Mouse (Mus musculus) erythroblast, embryonic 14.5 days (primary cell): ENCODE measurements around the gene Heatr5b. TPM values are rescaled to one million over a fixed set of nuclear protein-coding genes. Genes with fewer than 3 reads are reported as not detected.
"Not testable (repeated sequence)": the region's sequence is repeated elsewhere in the genome, so short reads cannot be mapped to it uniquely, and the experiment has no call there.

Experiments used
- H3K27me3 ChIP-seq: 2 replicates; pipeline ENCODE4 v1.6.1; 2012; ENCODE audit warnings: inconsistent platforms; ENCODE audit not compliant: control insufficient read depth
- H3K36me3 ChIP-seq: 2 replicates; pipeline ENCODE4 v1.6.1; 2012; ENCODE audit warnings: mild to moderate bottlenecking, inconsistent platforms; ENCODE audit not compliant: control insufficient read depth
- H3K4me1 ChIP-seq: 2 replicates; pipeline ENCODE4 v1.6.1; 2012; ENCODE audit warnings: inconsistent platforms; ENCODE audit not compliant: control insufficient read depth
- H3K4me3 ChIP-seq: replicated peaks from 2 replicates; pipeline ENCODE3; 2012; ENCODE audit warnings: moderate library complexity, mild to moderate bottlenecking, inconsistent platforms
- H3K9me3 ChIP-seq: 2 replicates; pipeline ENCODE4 v1.6.1; 2012; ENCODE audit warnings: low read length, inconsistent platforms, mixed read lengths; ENCODE audit not compliant: control insufficient read depth
- GATA1 ChIP-seq: IDR thresholded peaks from 2 replicates; pipeline ENCODE4 v1.6.1; 2012; ENCODE audit warnings: low read length, inconsistent platforms, mixed read lengths
- TAL1 ChIP-seq: IDR thresholded peaks from 3 replicates; pipeline ENCODE4 v1.6.1; 2012; ENCODE audit warnings: low read length, inconsistent platforms, mixed read lengths
- polyA plus RNA-seq: library from polyadenylated mRNA; stranded (reverse); fragments of >175 nt; gene quantifications from 2 replicates; pipeline ENCODE4 v1.2.3, GENCODE M21; 2012

Heatr5b gene
- polyA plus RNA-seq, 1 experiment: 0.01 TPM

DNA sequence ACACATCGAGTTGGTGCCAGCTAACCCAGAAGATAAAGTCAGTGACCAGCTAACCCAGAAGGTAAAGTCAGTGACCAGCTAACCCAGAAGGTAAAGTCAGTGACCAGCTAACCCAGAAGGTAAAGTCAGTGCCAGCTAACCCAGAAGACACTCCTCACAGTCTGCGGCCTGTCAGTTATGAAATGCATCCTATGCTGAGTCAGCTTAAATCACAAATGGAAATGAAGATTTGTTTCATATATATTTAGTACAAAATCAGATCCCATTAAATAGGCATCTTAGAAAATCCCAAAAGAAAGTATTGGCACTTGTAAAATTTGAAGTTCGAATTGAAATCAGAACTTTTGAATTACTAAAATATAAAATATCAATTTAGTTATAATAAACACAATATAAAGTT is 25.6 kb downstream of the Heatr5b start:
- H3K9me3 ChIP-seq: no peaks in the 10 kb centered on the region
- H3K36me3 ChIP-seq: peaks cover 28% of the 10 kb centered on the region
- no peaks in the 10 kb centered on the region for H3K4me1 ChIP-seq
- TF ChIP-seq TAL1 (no peak), GATA1 (no peak)
- H3K27me3 ChIP-seq: no peaks in the 10 kb centered on the region
- no peak overlapping the region for H3K4me3 ChIP-seq

DNA sequence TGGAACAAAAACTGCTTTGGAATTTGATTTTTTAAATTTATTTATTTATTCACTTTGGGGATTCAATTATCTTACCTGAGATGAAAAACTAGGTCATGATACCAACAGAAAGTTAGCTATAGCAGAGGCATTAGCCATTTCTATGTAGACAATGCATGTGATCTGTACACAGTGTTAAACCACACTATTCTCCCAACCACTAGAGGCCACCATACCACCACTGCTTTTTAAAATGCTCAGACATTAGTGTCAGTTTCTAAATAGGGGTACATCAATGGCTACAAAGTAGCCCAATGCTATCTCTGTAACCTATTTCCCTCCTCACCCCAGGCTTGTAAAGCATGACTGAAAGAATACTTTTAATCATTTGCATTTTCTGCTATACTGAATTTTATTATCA is 26.1 kb downstream of the Heatr5b start:
- no peak for TF ChIP-seq TAL1
- no peak for TF ChIP-seq GATA1
- no peaks in the 10 kb centered on the region for H3K27me3 ChIP-seq
- no peak overlapping the region for H3K4me3 ChIP-seq
- no peaks in the 10 kb centered on the region for H3K4me1 ChIP-seq
- no peaks in the 10 kb centered on the region for H3K9me3 ChIP-seq
- H3K36me3 ChIP-seq: peaks cover 27% of the 10 kb centered on the region

DNA sequence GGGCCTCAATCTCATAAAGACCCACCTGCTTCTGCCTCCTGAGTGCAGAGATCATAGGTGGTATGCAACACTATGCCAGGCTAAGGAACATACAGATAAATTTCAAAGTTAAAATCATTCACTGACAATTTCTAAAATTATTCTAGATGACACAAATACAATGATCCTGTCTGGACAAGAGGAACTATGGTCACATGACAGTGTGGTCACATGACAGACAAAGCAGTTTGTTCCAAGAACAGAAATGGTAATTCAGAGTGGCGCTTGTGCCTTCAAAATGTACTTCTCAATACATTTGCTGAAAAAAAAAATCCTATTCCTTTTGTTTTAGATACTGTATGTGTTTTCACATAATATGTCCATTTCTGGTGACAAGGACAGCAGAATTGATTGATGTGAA is 37.9 kb downstream of the Heatr5b start:
- no peaks in the 10 kb centered on the region for H3K27me3 ChIP-seq
- no peak overlapping the region for H3K4me3 ChIP-seq
- H3K4me1 ChIP-seq: no peaks in the 10 kb centered on the region
- H3K36me3 ChIP-seq: peaks cover 28% of the 10 kb centered on the region
- TF ChIP-seq TAL1: no peak
- no peak for TF ChIP-seq GATA1
- no peaks in the 10 kb centered on the region for H3K9me3 ChIP-seq

DNA sequence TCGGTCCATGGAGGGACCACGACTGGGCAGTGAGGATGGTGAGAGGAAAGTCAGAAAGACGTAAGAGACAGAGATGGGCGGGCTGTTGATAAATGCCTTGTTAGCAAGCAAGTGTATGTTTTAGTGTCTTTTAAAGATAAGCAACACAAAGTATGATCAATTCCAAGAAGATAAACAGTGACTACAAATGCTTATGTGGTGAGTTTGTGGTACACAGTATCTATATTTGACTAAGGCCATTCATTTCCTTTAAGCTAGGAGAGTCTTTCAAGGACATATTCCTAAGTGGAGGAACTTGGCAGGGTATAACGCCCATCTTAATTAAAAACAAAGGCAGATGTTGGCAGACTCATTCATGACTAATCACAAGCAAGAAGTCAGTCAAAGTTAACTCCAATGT is 40.8 kb downstream of the Heatr5b start:
- no peak for TF ChIP-seq TAL1
- TF ChIP-seq GATA1: no peak
- H3K4me3 ChIP-seq: no peak overlapping the region
- peaks cover 22% of the 10 kb centered on the region for H3K36me3 ChIP-seq
- H3K4me1 ChIP-seq: no peaks in the 10 kb centered on the region
- H3K27me3 ChIP-seq: no peaks in the 10 kb centered on the region
- H3K9me3 ChIP-seq: no peaks in the 10 kb centered on the region

DNA sequence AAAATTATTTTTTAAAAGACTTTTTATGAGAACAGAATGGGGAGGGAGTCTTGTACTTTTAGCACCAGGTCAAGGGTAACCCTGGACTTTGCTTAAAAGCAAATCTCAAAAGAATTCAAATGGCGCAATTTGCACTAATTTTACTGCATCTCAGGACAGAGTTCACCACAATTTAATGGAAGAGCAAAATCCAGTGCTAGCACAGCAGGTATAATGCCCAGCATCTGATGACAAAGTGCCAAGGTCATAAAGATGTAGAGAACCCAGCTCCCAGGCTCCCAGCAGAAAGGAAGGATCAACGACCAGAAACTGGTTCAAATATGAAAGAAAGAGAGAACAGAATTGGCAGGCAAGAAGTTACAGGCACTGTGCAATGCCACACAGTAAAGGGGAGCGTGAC is 43.0 kb downstream of the Heatr5b start:
- H3K27me3 ChIP-seq: no peaks in the 10 kb centered on the region
- no peak overlapping the region for H3K4me3 ChIP-seq
- H3K36me3 ChIP-seq: peaks cover 21% of the 10 kb centered on the region
- no peaks in the 10 kb centered on the region for H3K9me3 ChIP-seq
- H3K4me1 ChIP-seq: no peaks in the 10 kb centered on the region
- TF ChIP-seq TAL1 (no peak), GATA1 (no peak)

DNA sequence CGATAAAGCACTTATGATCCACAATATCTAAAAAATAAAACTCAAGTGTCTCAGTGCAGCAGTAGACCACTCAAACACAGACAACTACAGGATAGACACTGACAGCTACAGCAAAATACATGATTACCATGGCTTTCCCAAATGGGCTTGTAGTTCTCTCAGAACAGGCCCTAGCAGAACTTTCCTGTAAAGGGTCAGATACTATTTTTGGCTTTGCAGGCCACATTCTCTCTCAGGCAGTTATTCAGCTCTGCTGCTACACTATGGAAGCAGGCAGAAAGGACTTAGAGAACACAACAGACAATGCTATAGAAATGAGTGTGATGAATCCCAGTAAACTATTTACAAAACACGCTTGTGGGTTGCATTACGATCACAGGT is 43.5 kb downstream of the Heatr5b start:
- Histone ChIP-seq H3K4me3 (no peak overlapping the region), H3K9me3 (no peaks in the 10 kb centered on the region), H3K36me3 (peaks cover 21% of the 10 kb centered on the region), H3K27me3 (no peaks in the 10 kb centered on the region), H3K4me1 (no peaks in the 10 kb centered on the region)
- TF ChIP-seq TAL1 (no peak), GATA1 (no peak)

DNA sequence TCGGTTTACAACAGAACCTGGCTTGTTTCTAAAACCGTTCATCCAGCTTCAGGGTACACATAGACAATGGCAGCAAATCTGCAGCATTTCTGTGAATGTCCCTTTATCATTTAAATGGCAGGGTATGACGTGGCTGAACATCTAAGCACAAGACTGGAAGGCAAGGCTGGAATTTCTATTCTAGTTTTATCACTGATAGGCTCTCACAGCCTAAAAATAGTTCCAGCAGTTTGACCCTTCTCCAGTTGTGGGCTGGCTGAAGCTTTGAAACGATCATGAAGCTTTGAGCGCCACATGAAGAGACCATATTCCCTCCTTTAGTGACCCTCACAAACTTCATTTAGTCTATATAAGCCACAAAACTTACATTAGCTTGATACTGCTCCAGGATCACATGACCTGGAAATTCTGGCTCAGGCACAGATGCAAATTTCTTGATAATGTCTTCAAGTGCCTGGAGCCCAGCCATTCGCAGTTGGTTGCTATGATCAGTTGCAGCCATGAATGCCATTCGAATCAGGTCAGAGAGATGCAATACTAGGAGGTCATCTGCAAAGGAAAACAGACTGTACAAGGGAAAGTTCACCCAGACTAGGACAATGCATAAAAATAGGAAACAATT is 44.0 kb downstream of the Heatr5b start:
- H3K27me3 ChIP-seq: no peaks in the 10 kb centered on the region
- H3K36me3 ChIP-seq: peaks cover 18% of the 10 kb centered on the region
- H3K4me3 ChIP-seq: no peak overlapping the region
- TF ChIP-seq TAL1 (no peak), GATA1 (no peak)
- no peaks in the 10 kb centered on the region for H3K4me1 ChIP-seq
- H3K9me3 ChIP-seq: no peaks in the 10 kb centered on the region

DNA sequence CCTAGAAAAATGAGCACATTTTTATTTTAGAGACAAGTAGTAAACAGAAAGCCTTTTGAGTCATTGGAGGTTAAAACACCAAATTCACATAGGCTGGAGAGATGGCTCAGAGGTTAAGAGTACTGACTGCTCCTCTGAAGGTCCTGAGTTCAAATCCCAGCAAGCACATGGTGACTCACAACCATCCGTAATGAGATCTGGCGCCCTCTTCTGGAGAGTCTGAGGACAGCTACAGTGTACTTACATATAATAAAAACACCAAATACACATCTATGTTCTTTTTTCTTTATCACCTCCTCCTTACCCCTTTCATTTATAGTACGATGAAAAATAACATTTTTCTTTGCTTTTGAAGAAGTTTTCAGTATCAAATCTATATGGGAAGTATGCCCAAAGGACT is 46.9 kb downstream of the Heatr5b start:
- H3K27me3 ChIP-seq, H3K4me3 ChIP-seq, H3K9me3 ChIP-seq, H3K36me3 ChIP-seq, H3K4me1 ChIP-seq: not testable (repeated sequence)

DNA sequence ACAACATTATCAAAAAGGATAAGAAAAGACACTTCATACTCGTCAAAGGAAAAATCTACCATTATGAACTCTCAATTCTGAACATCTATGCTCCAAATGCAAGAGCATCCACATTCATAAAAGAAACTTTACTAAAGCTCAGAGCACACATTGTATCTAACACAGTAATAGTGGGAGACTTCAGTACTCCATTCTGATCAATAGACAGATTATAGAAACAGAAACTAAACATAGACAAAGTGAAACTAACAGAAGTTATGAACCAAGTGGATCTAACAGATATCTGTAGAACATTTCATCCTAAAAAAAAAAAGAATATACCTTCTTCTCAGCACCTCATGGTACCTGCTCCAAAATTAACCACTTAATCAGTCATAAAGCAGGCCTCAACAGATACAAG is 56.4 kb downstream of the Heatr5b start:
- Histone ChIP-seq H3K36me3 (peaks cover 5% of the 10 kb centered on the region), H3K27me3 (no peaks in the 10 kb centered on the region), H3K4me1 (no peaks in the 10 kb centered on the region), H3K4me3 (no peak overlapping the region), H3K9me3 (no peaks in the 10 kb centered on the region)
- TF ChIP-seq TAL1 (no peak), GATA1 (no peak)

DNA sequence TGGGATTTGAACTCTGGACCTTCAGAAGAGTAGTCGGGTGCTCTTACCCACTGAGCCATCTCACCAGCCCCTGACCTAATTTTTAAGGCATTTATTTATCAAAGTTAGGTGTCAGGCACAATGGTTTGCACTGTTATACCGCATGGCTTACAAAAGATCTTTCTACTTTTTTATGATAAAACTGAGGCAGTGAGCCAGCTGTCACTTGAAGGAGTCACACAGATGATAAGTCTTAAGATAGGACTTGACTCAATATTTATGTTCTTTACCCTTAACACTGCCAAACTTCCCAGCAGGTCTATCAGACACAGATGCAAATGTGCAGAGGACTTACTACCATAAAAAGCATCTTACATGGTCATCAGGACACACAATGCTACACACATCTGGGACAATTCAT is 62.8 kb downstream of the Heatr5b start:
- no peaks in the 10 kb centered on the region for H3K9me3 ChIP-seq
- no peaks in the 10 kb centered on the region for H3K4me1 ChIP-seq
- peaks cover 5% of the 10 kb centered on the region for H3K36me3 ChIP-seq
- no peaks in the 10 kb centered on the region for H3K27me3 ChIP-seq
- H3K4me3 ChIP-seq: no peak overlapping the region
- TF ChIP-seq GATA1 (no peak), TAL1 (no peak)
